Mouse (Mus musculus) lung, postnatal 0 days (tissue): ENCODE measurements around the gene Naga.

Source experiments
- CTCF ChIP-seq: IDR thresholded peaks from 2 replicates; pipeline ENCODE4 v1.5.1; 2016; ENCODE audit warnings: antibody characterized with exemption, mild to moderate bottlenecking
- EP300 ChIP-seq: IDR thresholded peaks from 2 replicates; pipeline ENCODE4 v1.6.1; 2016; ENCODE audit warnings: antibody characterized with exemption, mild to moderate bottlenecking, control low read depth

DNA sequence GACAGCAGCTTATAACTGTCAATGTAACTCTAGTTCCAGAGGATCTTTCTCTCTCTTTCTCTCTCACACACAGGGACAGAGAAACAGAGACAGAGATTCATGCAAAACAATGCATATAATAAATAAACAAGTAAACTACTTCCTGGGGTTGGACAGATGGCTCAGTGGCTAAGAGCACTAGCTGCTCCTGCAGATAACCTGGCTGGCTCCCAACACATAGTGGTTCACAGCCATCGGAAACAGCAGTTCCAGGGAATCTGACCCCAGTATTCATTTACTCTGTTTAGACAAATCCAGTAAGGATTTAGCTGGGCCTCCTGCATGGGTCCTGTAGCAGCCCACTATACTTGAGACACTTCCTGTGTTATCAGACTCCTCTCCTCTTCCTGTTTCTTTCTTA, 19.1 kb downstream of the Naga start:
- TF ChIP-seq CTCF (no peak), EP300 (no peak)
